Mouse (Mus musculus): ENCODE results near the gene Podn. TPM values are rescaled to one million over a fixed set of nuclear protein-coding genes. Genes with fewer than 3 reads are reported as not detected.

Gene Podn
- polyA plus RNA-seq, 3 experiments from 2014 or later, result not detected

Other genes starting within 250 kb of the Podn start
- gene Magoh, start 216.7 kb downstream of the Podn start, polyA plus RNA-seq (2017; shearing (Covaris generic)), result 100 to 1,000 TPM; 115 to 162 (median 117) TPM
- gene 0610037L13Rik, start 206.6 kb downstream of the Podn start, polyA plus RNA-seq (2017; shearing (Covaris generic)), result 10 to 100 TPM; 37.6 to 66.3 (median 55.8) TPM
- 10 to 100 TPM; 14.4 to 23.5 (median 22.0) TPM for gene Cpt2, start 172.8 kb downstream of the Podn start, polyA plus RNA-seq (2017; shearing (Covaris generic))
- not detected for gene Slc1a7, start 128.1 kb downstream of the Podn start, polyA plus RNA-seq (2017; shearing (Covaris generic))
- 100 to 1,000 TPM; 286 to 396 (median 300) TPM for gene Scp2, start 48.6 kb upstream of the Podn start, polyA plus RNA-seq (2017; shearing (Covaris generic))
- gene Echdc2, start 69.0 kb upstream of the Podn start, polyA plus RNA-seq (2017; shearing (Covaris generic)), result 1 to 10 TPM; 1.6 to 3.1 (median 2.5) TPM
- not detected for gene Zyg11a, start 121.6 kb upstream of the Podn start, polyA plus RNA-seq (2017; shearing (Covaris generic))
- gene Zyg11b, start 204.7 kb upstream of the Podn start, polyA plus RNA-seq (2017; shearing (Covaris generic)), result 10 to 100 TPM in 2 of 3 experiments, 1 to 10 TPM in 1; 7.5 to 14.1 (median 12.2) TPM
- 10 to 100 TPM; 16.1 to 26.8 (median 22.9) TPM for gene Coa7, start 231.7 kb upstream of the Podn start, polyA plus RNA-seq (2017; shearing (Covaris generic))